Mouse (Mus musculus) forebrain, embryonic 15.5 days (tissue): ENCODE data around the gene Kpna2. TPM values are rescaled to one million over a fixed set of nuclear protein-coding genes. Genes with fewer than 3 reads are reported as not detected.

Experiments
- polyA plus RNA-seq: library from polyadenylated mRNA; unstranded; fragments of >200 nt; fragmentation: Nextera tagmentation; extraction: Ambion mirVana; gene quantifications from 2 replicates; pipeline ENCODE4 v1.2.1, GENCODE M21; 2015

Kpna2 gene
- polyA plus RNA-seq, 1 experiment from 2014 or later: 262 TPM

Other genes with a start within 250 kb of the Kpna2 start
- gene Pecam1, start 248.9 kb downstream of the Kpna2 start, polyA plus RNA-seq: 12.1 and 14.3 TPM in 2 replicates
- 0.52 and 1.2 TPM in 2 replicates for gene Milr1, start 248.3 kb downstream of the Kpna2 start, polyA plus RNA-seq
- 9.9 and 11.0 TPM in 2 replicates for gene Polg2, start 220.0 kb downstream of the Kpna2 start, polyA plus RNA-seq
- gene Ddx5, start 210.4 kb downstream of the Kpna2 start, polyA plus RNA-seq: 512 and 520 TPM in 2 replicates
- 20.5 and 21.2 TPM in 2 replicates for gene Cep95, start 210.3 kb downstream of the Kpna2 start, polyA plus RNA-seq
- gene Smurf2, start 78.8 kb downstream of the Kpna2 start, polyA plus RNA-seq: 15.4 and 16.0 TPM in 2 replicates
- gene 1810010H24Rik, start 26.1 kb upstream of the Kpna2 start, polyA plus RNA-seq: 4.0 and 5.7 TPM in 2 replicates
- 37.1 and 38.0 TPM in 2 replicates for gene Bptf, start 132.6 kb upstream of the Kpna2 start, polyA plus RNA-seq
- 53.9 and 55.4 TPM in 2 replicates for gene Nol11, start 189.8 kb upstream of the Kpna2 start, polyA plus RNA-seq